Mouse (Mus musculus): ENCODE results near the gene Ldhal6b.

DNA sequence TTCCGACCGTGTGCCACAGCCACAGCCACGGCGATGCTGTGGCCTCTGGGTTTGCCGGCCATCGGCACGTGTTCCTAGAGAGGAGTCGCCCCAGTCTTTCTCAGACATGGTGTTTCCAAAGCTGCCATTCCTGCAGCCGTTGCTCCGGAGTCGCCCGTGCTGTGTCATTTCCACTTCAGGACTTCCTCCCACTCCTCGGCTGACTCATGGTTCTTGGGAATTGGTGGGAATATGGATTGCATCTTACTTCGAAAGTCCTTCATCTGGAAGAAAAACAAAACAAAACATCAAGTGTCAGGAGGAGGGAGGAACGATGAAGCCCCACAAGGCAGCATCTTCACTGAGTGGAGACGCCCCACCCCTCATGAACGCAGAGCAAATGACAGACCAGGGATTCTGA lies 7.4 kb downstream of the Ldhal6b start:
- TF ChIP-seq POLR2A (IDR thresholded peaks at IDR 0.05; ENCODE audit: borderline replicate concordance, insufficient read depth, low read length), result no peak
- TF ChIP-seq CTCF (IDR thresholded peaks at IDR 0.05; ENCODE audit: borderline replicate concordance, insufficient read depth, low read depth, low read length), result no peak
